Mouse (Mus musculus) lung, embryonic 16.5 days (tissue): ENCODE data around the gene Arl8b. TPM values are rescaled to one million over a fixed set of nuclear protein-coding genes. Genes with fewer than 3 reads are reported as not detected.

Source experiments
- ATAC-seq: fragments of 200-750 bp; cut with Nextera tagmentation; 2 replicates; pipeline ENCODE4 v1.8.0; 2017; ENCODE audit warnings: low read depth, mild to moderate bottlenecking, moderate library complexity
- H3K27ac ChIP-seq: fragments of 300-500 bp; sonication (generic); 2 replicates; pipeline ENCODE4 v1.5.1; 2014; ENCODE audit warnings: mild to moderate bottlenecking, control low read depth, low read length
- H3K27me3 ChIP-seq: fragments of 300-500 bp; sonication (generic); 2 replicates; pipeline ENCODE4 v1.6.1; 2014; ENCODE audit warnings: low read depth, low read length, mixed read lengths; ENCODE audit not compliant: control insufficient read depth, insufficient read depth
- H3K36me3 ChIP-seq: fragments of 300-500 bp; sonication (generic); 2 replicates; pipeline ENCODE4 v1.6.1; 2014; ENCODE audit warnings: low read length; ENCODE audit not compliant: control insufficient read depth, insufficient read depth
- H3K4me1 ChIP-seq: fragments of 300-500 bp; sonication (generic); replicated peaks from 2 replicates; pipeline ENCODE4 v1.6.1; 2014; ENCODE audit warnings: low read length, mixed read lengths; ENCODE audit not compliant: control insufficient read depth, insufficient read depth
- H3K4me2 ChIP-seq: fragments of 300-500 bp; sonication (generic); 2 replicates; pipeline ENCODE4 v1.6.1; 2014; ENCODE audit warnings: low read depth, low read length, control low read depth
- H3K4me3 ChIP-seq: fragments of 300-500 bp; sonication (generic); 2 replicates; pipeline ENCODE4 v1.5.1; 2014; ENCODE audit warnings: mild to moderate bottlenecking, low read length, control low read depth
- H3K9ac ChIP-seq: fragments of 300-500 bp; sonication (generic); 2 replicates; pipeline ENCODE4 v1.6.1; 2014; ENCODE audit warnings: low read length, control low read depth
- H3K9me3 ChIP-seq: fragments of 300-500 bp; sonication (generic); 2 replicates; pipeline ENCODE4 v1.6.1; 2016; ENCODE audit warnings: low read length; ENCODE audit not compliant: control insufficient read depth
- WGBS: fragments of 180-500 bp; shearing (Covaris S2); extraction: QIAGEN DNeasy Blood & Tissue Kit; methylation state at CpG from one replicate; pipeline ENCODE4 v1.1.7; 2014; 5-methylcytosine and 5-hydroxymethylcytosine counted together
- polyA plus RNA-seq: library from polyadenylated mRNA; unstranded; fragments of >200 nt; fragmentation: Nextera tagmentation; extraction: Ambion mirVana; gene quantifications from 2 replicates; pipeline ENCODE4 v1.2.1, GENCODE M21; 2015

Gene Arl8b
- polyA plus RNA-seq, 1 experiment from 2014 or later = 91.2 TPM

DNA sequence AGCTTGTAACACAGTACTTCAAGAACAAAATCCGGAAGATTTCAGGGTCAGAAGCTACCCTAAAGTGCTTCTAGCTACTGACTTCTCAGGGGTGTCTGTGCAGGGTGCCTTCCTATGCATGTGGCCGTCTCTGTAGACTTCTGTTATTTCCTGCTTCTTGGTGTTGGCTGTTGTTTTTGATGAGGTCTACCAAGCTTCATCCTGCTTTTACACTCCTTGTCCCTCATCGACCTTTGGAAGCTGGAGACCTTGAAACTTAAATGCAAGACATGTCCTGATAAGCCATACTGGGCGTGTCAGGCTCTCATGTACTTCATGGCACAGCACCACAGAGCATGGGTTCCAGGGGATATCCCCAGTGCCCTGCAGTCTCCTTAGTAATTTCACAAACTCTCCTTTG is 55.1 kb downstream of the Arl8b start:
- ATAC-seq = no peak
- no peak overlapping the region for H3K27ac ChIP-seq
- H3K4me3 ChIP-seq = no peak overlapping the region
- H3K4me2 ChIP-seq = no peak overlapping the region
- 78% methylated on average over 4 of the region's 4 CpGs for WGBS
- no peaks in the 10 kb centered on the region for H3K27me3 ChIP-seq
- no peak overlapping the region for H3K9ac ChIP-seq
- H3K9me3 ChIP-seq = no peaks in the 10 kb centered on the region
- H3K4me1 ChIP-seq = peaks cover 18% of the 10 kb centered on the region
- H3K36me3 ChIP-seq = peaks cover 1% of the 10 kb centered on the region

DNA sequence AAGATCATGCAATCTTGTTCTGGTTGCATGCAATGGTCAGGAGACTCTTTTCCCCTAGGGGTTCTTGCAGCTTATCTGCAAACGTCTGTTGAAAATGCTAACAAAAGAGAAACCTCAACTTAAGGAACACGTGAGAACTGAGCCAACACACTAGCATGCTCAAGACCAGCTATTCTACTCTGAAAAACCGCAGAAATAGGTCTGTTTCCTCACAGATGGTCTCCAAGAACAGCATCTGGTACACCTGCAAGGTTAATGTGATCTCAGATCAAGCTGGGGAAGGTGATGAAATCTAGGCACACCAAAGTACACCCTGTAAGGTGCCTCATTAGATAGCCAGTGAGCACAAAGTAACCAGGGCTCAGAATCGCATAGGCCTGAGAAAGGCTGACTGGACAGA is 56.5 kb downstream of the Arl8b start:
- 81% methylated on average over 4 of the region's 4 CpGs for WGBS
- Histone ChIP-seq H3K9me3 (no peaks in the 10 kb centered on the region), H3K27ac (no peak overlapping the region), H3K4me2 (no peak overlapping the region), H3K4me1 (peaks cover 10% of the 10 kb centered on the region), H3K36me3 (peaks cover 11% of the 10 kb centered on the region), H3K4me3 (no peak overlapping the region), H3K27me3 (no peaks in the 10 kb centered on the region), H3K9ac (no peak overlapping the region)
- no peak for ATAC-seq

DNA sequence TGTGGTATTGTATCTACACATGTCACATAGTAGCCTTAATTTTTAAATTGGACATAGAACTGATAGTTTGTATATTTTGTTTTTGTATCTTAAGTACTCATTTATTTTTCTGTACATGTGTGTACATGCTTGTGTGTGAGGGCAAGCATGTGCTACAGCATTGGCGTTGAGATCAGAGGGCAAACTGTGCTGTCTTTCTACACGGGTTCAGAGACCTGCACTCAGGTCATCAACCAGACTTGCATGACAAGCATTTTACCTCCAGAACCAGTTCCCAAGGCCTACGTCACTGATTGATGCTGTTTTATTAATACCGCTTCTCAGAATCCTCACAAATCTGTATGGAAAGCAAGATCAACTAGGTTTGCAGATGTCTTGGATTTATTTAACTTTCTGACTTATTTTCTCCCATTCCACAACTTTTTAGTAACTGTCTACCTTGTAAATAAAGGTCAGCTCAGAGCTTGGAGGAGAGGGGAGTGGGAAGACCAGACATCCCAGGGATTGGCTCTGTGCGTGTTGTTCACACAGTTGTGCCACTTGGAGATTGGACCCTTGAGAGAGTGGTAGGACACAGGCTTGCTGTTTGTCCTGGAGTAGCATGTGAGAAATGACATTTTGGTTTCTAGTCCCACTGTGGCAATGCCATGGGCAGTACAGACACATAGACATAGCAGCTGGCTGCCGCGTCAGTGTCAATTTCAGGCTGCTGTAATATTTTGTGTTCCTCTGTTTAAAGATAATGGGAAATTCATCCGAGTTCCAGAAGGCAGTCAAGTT is 58.2 kb downstream of the Arl8b start:
- Histone ChIP-seq H3K27ac (no peak overlapping the region), H3K4me1 (peaks cover 5% of the 10 kb centered on the region; the same call in 1 of the 2 replicates), H3K9ac (no peak overlapping the region), H3K9me3 (no peaks in the 10 kb centered on the region), H3K36me3 (peaks cover 20% of the 10 kb centered on the region), H3K27me3 (no peaks in the 10 kb centered on the region), H3K4me2 (no peak overlapping the region), H3K4me3 (no peak overlapping the region)
- 92% methylated on average over 8 of the region's 8 CpGs for WGBS
- no peak for ATAC-seq

GRCm38 (mm10) chr6:108843664-108844063 is 60.8 kb downstream of the Arl8b start:
- H3K27me3 ChIP-seq = no peaks in the 10 kb centered on the region
- no peaks in the 10 kb centered on the region for H3K4me1 ChIP-seq
- WGBS = 85% methylated on average over 1 of the region's 1 CpGs
- no peak overlapping the region for H3K9ac ChIP-seq
- H3K4me2 ChIP-seq = no peak overlapping the region
- no peak overlapping the region for H3K4me3 ChIP-seq
- H3K27ac ChIP-seq = no peak overlapping the region
- peaks cover 23% of the 10 kb centered on the region for H3K36me3 ChIP-seq
- ATAC-seq = no peak
- no peaks in the 10 kb centered on the region for H3K9me3 ChIP-seq

GRCm38 (mm10) chr6:108844093-108844492 is 61.2 kb downstream of the Arl8b start:
- WGBS = 81% methylated on average over 3 of the region's 3 CpGs

DNA sequence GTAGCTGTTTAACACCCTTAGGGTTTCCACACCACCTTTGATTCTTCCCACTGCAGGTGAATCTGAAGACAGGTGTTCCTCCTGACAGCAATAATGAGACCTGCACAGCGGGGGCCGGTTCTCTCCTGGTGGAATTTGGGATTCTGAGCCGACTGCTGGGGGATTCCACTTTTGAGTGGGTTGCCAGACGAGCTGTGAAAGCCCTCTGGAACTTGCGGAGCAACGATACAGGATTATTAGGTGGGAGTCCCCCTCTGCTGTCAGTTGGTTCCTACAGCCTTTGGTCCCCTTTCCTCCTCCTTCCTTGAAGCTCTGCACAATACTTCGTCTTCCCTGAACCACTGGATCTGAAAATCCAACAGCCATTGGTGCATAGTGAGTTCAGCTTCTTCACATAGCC is 61.9 kb downstream of the Arl8b start:
- no peaks in the 10 kb centered on the region for H3K9me3 ChIP-seq
- no peak overlapping the region for H3K4me3 ChIP-seq
- no peaks in the 10 kb centered on the region for H3K4me1 ChIP-seq
- no peak overlapping the region for H3K27ac ChIP-seq
- no peak overlapping the region for H3K9ac ChIP-seq
- peaks cover 28% of the 10 kb centered on the region for H3K36me3 ChIP-seq
- WGBS = 84% methylated on average over 7 of the region's 7 CpGs
- H3K27me3 ChIP-seq = no peaks in the 10 kb centered on the region
- H3K4me2 ChIP-seq = no peak overlapping the region
- ATAC-seq = no peak

More at GRCm38 (mm10) chr6:108844093-108844492, 61.2 kb downstream of the Arl8b start:
- peaks cover 25% of the 10 kb centered on the region for H3K36me3 ChIP-seq
- H3K27ac ChIP-seq = no peak overlapping the region
- no peak overlapping the region for H3K4me3 ChIP-seq
- no peaks in the 10 kb centered on the region for H3K9me3 ChIP-seq
- no peak for ATAC-seq
- no peak overlapping the region for H3K9ac ChIP-seq
- H3K27me3 ChIP-seq = no peaks in the 10 kb centered on the region
- no peak overlapping the region for H3K4me2 ChIP-seq
- no peaks in the 10 kb centered on the region for H3K4me1 ChIP-seq

DNA sequence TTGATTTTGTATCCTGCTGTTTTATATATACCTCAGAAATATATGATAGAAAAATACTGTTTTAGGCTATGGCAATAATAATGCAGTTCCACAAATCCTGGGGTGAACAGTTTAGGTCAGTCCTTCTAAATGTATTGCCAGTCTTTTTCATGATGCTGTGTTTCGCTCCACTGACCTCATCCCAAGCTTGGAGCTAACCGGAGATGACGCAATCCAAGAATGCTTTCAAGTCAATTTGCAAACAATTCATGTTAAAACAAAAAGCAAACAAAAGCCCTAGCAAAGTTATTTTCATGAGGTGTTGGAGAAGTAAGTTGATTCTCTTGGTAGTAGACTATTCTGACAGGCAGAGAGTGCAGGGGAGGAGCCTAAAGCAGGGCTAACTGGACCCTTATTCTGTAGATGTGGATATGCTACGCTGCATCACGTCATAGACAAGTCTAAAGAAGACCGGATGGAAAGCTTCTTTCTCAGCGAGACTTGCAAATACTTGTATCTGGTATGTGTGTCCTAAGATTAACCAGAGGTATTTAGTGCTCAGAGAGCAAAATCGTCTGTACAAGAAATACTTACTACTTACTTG is 69.3 kb downstream of the Arl8b start:
- H3K36me3 ChIP-seq = peaks cover 30% of the 10 kb centered on the region
- H3K9ac ChIP-seq = no peak overlapping the region
- no peak overlapping the region for H3K4me3 ChIP-seq
- no peak overlapping the region for H3K27ac ChIP-seq
- H3K4me2 ChIP-seq = no peak overlapping the region
- H3K9me3 ChIP-seq = no peaks in the 10 kb centered on the region
- 63% methylated on average over 8 of the region's 8 CpGs for WGBS
- no peaks in the 10 kb centered on the region for H3K27me3 ChIP-seq
- peak; percentile 83 for ATAC-seq
- no peaks in the 10 kb centered on the region; the same call in 1 of the 2 replicates for H3K4me1 ChIP-seq

GRCm38 (mm10) chr6:108852986-108853385 is 70.1 kb downstream of the Arl8b start:
- no peak for ATAC-seq
- Histone ChIP-seq H3K27me3 (no peaks in the 10 kb centered on the region), H3K4me3 (no peak overlapping the region), H3K4me2 (no peak overlapping the region), H3K36me3 (peaks cover 30% of the 10 kb centered on the region), H3K4me1 (no peaks in the 10 kb centered on the region; the same call in 1 of the 2 replicates), H3K9me3 (no peaks in the 10 kb centered on the region), H3K27ac (no peak overlapping the region), H3K9ac (no peak overlapping the region)
- WGBS = 88% methylated on average over 5 of the region's 5 CpGs

- Histone ChIP-seq H3K9me3 (no peaks in the 10 kb centered on the region; the same call in 1 of the 2 replicates), H3K36me3 (peaks cover 10% of the 10 kb centered on the region), H3K4me3 (no peak overlapping the region), H3K27ac (no peak overlapping the region), H3K27me3 (no peaks in the 10 kb centered on the region), H3K9ac (no peak overlapping the region), H3K4me2 (no peak overlapping the region), H3K4me1 (no peaks in the 10 kb centered on the region)
- ATAC-seq = no peak
- 94% methylated on average over 9 of the region's 9 CpGs for WGBS
These were observed 75.7 kb downstream of the Arl8b start for GRCm38 (mm10) chr6:108858583-108858982.
